Mouse (Mus musculus) spleen, embryonic (tissue): ENCODE measurements around the gene Fgg.

ENCODE experiments used
- CTCF ChIA-PET: fragments of 350-600 bp; sonication (Branson Sonifier 250); formaldehyde crosslinking; loops from one replicate; lab custom pipeline; 2022; lab: Charles Lee

Gene Fgg

DNA sequence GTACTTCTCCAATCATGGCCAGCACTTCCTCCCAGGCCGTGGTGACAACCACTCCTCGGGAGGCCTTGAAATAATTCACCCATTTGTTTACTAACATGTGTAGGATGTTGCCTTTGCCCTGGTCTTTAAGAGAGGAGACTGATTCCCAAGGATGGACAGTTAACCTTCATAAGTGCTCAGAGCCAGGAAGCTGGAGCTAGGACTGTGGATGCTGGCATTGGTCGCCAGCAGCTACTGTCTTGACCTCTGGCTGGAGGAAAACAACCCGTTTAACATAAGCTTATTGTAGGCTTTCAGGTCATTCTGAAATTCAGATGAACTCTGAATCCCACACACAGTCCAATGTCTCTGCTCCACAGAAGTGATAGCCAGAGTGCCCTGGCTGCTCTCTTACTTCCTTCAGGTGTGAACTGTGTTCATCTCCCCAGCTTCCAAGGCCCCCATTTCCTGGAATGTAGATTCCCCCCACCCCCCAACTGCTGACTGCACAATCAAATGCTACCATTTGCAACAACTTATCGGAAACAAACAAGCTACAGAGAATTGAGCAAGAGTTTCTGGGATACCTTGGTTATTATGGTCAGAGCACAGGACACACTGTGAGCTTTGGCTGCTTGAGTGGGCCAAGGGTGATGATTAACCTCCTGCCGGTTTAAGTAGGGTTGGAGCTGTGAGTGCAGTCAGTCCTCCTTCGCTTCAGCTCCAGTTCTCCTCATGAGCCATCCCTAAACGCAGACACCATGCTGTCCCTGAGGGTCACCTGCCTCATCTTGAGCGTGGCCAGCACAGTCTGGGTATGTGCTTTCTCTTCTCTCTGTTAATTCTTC, 18.2 kb downstream of the Fgg start, which contains the start of gene Fga:
Fga (plus strand) TSS at position 602 of the 827 bp plus-strand sequence.
- CTCF ChIA-PET: no interaction called here

DNA sequence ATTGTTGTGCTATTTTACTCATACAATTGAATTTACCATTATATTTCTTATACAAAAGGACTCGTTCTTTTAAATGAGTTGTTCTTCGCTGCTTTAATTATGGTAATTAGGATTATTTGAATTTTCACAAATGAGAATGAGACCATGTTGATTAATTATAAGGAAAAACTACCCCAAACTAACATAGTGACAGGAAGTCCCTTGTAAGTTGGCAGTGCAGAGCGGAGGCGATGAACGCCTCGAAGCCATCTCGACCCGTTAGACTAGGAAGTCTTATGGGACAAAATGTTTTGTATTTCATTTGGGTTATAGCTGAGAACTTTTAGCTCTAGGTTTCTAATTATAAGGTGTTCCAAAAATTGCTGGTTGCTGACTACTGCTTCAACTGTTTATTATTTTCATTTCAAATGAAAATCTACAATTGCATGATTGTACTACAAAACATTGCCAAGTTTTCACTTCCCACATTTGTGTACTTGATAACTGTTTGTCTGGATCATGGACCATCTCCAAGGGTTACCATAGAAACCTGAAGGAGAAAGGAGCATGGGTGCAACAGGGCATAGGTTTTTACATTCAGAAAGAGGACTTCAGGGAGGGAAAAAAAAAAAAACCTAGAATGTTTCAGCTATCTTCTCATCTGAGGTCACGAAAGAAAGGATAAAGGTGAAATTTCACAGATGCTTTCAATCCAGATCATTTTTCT, 20.2 kb downstream of the Fgg start:
- CTCF ChIA-PET: no interaction called here

GRCm38 (mm10) chr3:83030331-83030730, 22.8 kb downstream of the Fgg start:
- CTCF ChIA-PET: no interaction called here

DNA sequence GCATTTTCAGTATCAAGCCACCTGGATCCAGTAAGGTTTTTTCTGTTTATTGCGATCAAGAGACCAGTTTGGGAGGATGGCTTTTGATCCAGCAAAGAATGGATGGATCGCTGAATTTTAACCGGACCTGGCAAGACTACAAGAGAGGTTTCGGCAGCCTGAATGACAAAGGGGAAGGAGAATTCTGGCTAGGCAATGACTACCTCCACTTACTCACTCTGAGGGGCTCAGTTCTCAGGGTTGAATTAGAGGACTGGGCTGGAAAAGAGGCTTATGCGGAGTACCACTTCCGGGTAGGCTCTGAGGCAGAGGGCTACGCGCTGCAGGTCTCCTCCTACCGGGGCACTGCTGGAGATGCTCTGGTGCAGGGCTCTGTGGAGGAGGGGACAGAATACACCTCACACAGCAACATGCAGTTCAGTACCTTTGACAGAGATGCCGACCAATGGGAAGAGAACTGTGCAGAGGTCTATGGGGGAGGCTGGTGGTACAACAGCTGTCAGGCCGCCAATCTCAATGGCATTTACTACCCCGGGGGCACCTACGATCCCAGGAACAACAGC, 25.3 kb downstream of the Fgg start:
- CTCF ChIA-PET: no interaction called here

DNA sequence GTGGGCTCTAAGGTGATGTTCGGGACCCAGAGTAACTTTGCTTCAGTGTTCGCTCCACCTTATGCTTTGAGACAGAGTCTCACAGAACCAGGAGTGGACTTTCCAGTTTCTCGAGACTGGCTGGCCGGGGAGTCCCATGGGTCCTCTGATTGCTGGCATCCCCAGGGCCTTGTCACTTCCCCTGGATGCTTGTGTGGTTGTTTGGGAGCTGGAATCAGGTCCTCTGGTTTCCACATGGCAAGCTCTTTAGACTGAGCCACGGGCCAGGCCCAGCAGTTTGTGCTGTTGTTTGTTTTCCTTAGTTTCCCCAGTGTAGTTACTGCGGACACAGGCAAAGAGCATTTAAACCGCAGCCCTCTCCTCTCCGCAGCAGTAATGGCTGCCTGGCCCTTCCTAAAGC, 26.3 kb downstream of the Fgg start:
- CTCF ChIA-PET: no interaction called here

DNA sequence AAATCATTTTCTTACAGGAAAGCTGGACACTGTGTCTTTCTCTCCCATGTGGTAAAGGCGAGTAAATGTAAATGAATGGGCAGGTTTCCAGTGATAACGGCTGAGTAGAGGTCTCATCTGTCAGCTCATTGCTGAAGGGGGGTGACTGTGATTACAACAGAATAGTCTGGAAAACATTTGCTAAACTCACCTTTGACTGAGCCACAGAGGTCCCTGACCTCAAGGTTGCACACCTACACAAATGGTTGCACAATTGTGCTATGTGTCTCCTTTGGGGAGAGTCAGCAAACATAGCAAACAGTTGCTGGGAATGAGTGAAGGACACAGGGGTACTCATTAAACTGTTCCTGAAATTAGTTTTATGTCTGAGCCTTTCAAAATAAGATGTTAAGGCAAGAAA, 31.3 kb downstream of the Fgg start:
- CTCF ChIA-PET: no interaction called here

DNA sequence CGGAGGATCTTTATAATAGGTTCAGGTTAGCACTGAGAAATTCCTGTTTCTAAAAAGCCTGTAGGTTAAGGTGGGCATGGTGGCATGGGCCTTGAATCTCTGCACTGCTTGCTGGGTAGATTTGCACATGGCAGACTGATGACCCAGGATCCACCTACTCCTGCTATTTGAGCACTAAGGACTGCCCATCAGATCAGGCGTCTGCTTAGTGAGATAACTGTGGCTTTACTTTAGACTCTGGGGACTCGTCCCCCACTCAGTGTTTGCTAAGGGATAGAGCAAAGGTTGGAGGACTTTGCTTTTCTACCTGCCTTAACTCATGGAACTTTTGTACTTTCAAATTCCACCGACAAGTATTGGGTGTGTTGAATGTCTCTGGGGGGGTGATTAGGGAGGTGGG, 32.1 kb downstream of the Fgg start:
- CTCF ChIA-PET: no interaction called here

- CTCF ChIA-PET: no interaction called here
These were observed 34.9 kb downstream of the Fgg start for GRCm38 (mm10) chr3:83042451-83042850.

- CTCF ChIA-PET: no interaction called here
These were observed 39.1 kb downstream of the Fgg start for GRCm38 (mm10) chr3:83046649-83047048.

DNA sequence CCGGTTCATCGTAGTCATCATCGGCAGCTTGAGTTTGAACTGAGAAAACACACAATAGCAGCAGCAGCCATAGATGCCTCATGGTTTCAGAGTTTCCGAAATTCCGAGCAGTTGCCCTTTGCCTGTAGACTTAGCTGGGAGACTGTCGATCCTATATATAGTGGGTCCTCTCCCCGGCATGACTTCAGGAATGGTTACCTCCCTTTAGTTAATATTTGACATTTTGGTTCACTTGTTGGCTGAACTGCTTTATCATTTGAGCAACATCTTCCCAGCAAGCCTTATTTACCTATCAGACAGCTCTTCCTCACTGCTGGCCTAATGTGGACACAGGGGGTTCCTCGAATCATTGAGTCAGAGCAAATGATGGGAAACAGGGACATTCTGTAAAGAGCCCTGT, 42.2 kb downstream of the Fgg start, which contains the start of gene Fgb:
Fgb (minus strand) TSS at position 184 of the 400 bp plus-strand sequence.
- CTCF ChIA-PET: no interaction called here

GRCm38 (mm10) chr3:83050661-83051060, 43.1 kb downstream of the Fgg start:
- CTCF ChIA-PET: no interaction called here

GRCm38 (mm10) chr3:83052102-83052501, 44.6 kb downstream of the Fgg start:
- CTCF ChIA-PET: interaction anchor here (0.6 kb wide), 1 partner anchor 665 kb away, joined by 16 read pairs; no protein-coding TSS in a partner anchor

DNA sequence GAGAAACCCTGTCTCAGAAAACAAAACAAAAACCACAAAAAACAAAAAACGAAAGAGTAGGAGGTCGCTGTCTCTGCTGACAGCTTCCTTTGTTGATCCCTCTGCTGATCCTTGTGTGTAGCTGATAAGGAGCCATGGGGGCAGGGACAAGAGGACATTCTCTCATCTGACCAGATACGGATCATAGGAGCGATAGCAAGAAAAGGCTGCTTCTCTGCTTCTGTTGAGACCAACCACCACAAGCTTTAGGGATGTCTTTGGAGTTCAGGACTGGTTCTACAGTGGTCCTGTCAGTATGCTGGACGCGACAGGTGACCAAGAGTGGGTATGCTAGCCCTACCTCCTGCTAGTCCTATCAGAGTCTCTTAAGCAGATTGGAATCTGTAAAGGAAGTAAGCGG, 45.6 kb downstream of the Fgg start:
- CTCF ChIA-PET: interaction anchor here (1.3 kb wide), 1 partner anchor 53 kb away, joined by 4 read pairs; no protein-coding TSS in a partner anchor

GRCm38 (mm10) chr3:83053758-83054157, 46.2 kb downstream of the Fgg start:
- CTCF ChIA-PET: interaction anchor here (1.3 kb wide), 1 partner anchor 54 kb away, joined by 4 read pairs; no protein-coding TSS in a partner anchor

- CTCF ChIA-PET: interaction anchor here (1.3 kb wide), 1 partner anchor 55 kb away, joined by 4 read pairs; no protein-coding TSS in a partner anchor
These were observed 47.2 kb downstream of the Fgg start for GRCm38 (mm10) chr3:83054759-83055158.

GRCm38 (mm10) chr3:83055281-83056038, 47.9 kb downstream of the Fgg start, which contains the start of gene Plrg1:
Gene Plrg1, plus strand, starts transcription at chr3:83055522.
- CTCF ChIA-PET: no interaction called here

GRCm38 (mm10) chr3:83057046-83057445, 49.5 kb downstream of the Fgg start:
- CTCF ChIA-PET: no interaction called here
